Mouse (Mus musculus) forebrain, postnatal 0 days (tissue): ENCODE results near the gene Lpp. TPM values are rescaled to one million over a fixed set of nuclear protein-coding genes. Genes with fewer than 3 reads are reported as not detected.

Experiments used
- ATAC-seq: fragments of 200-750 bp; cut with Nextera tagmentation; 2 replicates; pipeline ENCODE4 v1.8.0; 2017; ENCODE audit warnings: mild to moderate bottlenecking, moderate library complexity
- DNase-seq: peaks from one replicate; pipeline ENCODE4 v3.0.0-alpha.2; 2015
- H3K27ac ChIP-seq: fragments of 300-500 bp; sonication (generic); 2 replicates; pipeline ENCODE4 v1.5.1; 2014; ENCODE audit warnings: low read depth, mild to moderate bottlenecking, antibody characterized with exemption, low read length, moderate library complexity, mixed read lengths
- H3K27me3 ChIP-seq: fragments of 300-500 bp; sonication (generic); 2 replicates; pipeline ENCODE4 v1.6.1; 2014; ENCODE audit warnings: mild to moderate bottlenecking, low read length, mixed read lengths; ENCODE audit not compliant: insufficient read depth
- H3K36me3 ChIP-seq: fragments of 300-500 bp; sonication (generic); 2 replicates; pipeline ENCODE4 v1.6.1; 2014; ENCODE audit warnings: mild to moderate bottlenecking, moderate library complexity; ENCODE audit not compliant: insufficient read depth
- H3K4me1 ChIP-seq: fragments of 300-500 bp; sonication (generic); 2 replicates; pipeline ENCODE4 v1.6.1; 2014; ENCODE audit warnings: antibody characterized with exemption; ENCODE audit not compliant: insufficient read depth
- H3K4me2 ChIP-seq: fragments of 300-500 bp; sonication (generic); 2 replicates; pipeline ENCODE4 v1.6.1; 2014; ENCODE audit warnings: low read depth, mild to moderate bottlenecking, moderate library complexity
- H3K4me3 ChIP-seq: fragments of 300-500 bp; sonication (generic); 2 replicates; pipeline ENCODE4 v1.5.1; 2014; ENCODE audit warnings: low read depth, low read length, mixed read lengths
- H3K9ac ChIP-seq: fragments of 300-500 bp; sonication (generic); 2 replicates; pipeline ENCODE4 v1.6.1; 2014; ENCODE audit warnings: mild to moderate bottlenecking
- H3K9me3 ChIP-seq: fragments of 300-500 bp; sonication (generic); 2 replicates; pipeline ENCODE4 v1.6.1; 2016; ENCODE audit warnings: low read length
- CTCF ChIP-seq: sonication (generic); IDR thresholded peaks from 2 replicates; pipeline ENCODE4 v1.5.1; 2016; ENCODE audit warnings: antibody characterized with exemption, control low read depth, low read depth
- WGBS: fragments of 180-500 bp; shearing (Covaris S2); extraction: QIAGEN DNeasy Blood & Tissue Kit; methylation state at CpG from one replicate; pipeline ENCODE4 v1.1.7; 2014; 5-methylcytosine and 5-hydroxymethylcytosine counted together
- polyA plus RNA-seq: library from polyadenylated mRNA; unstranded; fragments of >200 nt; fragmentation: Nextera tagmentation; extraction: Ambion mirVana; gene quantifications from 2 replicates; pipeline ENCODE4 v1.2.1, GENCODE M21; 2015
- total RNA-seq: library from RNA; depleted of rRNA; stranded (reverse); fragments of >200 nt; gene quantifications from 2 replicates; pipeline ENCODE4 v1.2.3, GENCODE M21; 2014

The Lpp gene
- total and polyA plus RNA-seq, 2 experiments from 2014 or later, result 6.2 to 9.4 TPM

- Histone ChIP-seq H3K9ac (no peak overlapping the region), H3K27me3 (no peaks in the 10 kb centered on the region), H3K9me3 (no peaks in the 10 kb centered on the region), H3K36me3 (no peaks in the 10 kb centered on the region), H3K4me2 (no peak overlapping the region), H3K27ac (no peak overlapping the region), H3K4me3 (no peak overlapping the region), H3K4me1 (no peaks in the 10 kb centered on the region; the same call in 1 of the 2 replicates)
- no peak for TF ChIP-seq CTCF
- DNase-seq, result no peak
- no peak for ATAC-seq
- WGBS, result 82% methylated on average over 12 of the region's 12 CpGs
Measured at GRCm38 (mm10) chr16:24424356-24424977, 31.2 kb downstream of the Lpp start.

GRCm38 (mm10) chr16:24425816-24426215 is 32.5 kb downstream of the Lpp start:
- ATAC-seq (no peak), DNase-seq (no peak)
- no peaks in the 10 kb centered on the region for H3K36me3 ChIP-seq
- no peaks in the 10 kb centered on the region for H3K27me3 ChIP-seq
- H3K9me3 ChIP-seq, result no peaks in the 10 kb centered on the region
- H3K4me1 ChIP-seq, result no peaks in the 10 kb centered on the region; the same call in 1 of the 2 replicates
- no peak overlapping the region for H3K27ac ChIP-seq
- 83% methylated on average over 3 of the region's 3 CpGs for WGBS
- H3K4me2 ChIP-seq, result no peak overlapping the region
- no peak overlapping the region for H3K4me3 ChIP-seq
- TF ChIP-seq CTCF, result no peak
- no peak overlapping the region for H3K9ac ChIP-seq

GRCm38 (mm10) chr16:24427606-24428005 is 34.3 kb downstream of the Lpp start:
- Histone ChIP-seq H3K27me3 (no peaks in the 10 kb centered on the region), H3K4me2 (no peak overlapping the region), H3K9ac (no peak overlapping the region), H3K4me3 (no peak overlapping the region), H3K27ac (no peak overlapping the region), H3K4me1 (no peaks in the 10 kb centered on the region), H3K36me3 (no peaks in the 10 kb centered on the region), H3K9me3 (no peaks in the 10 kb centered on the region)
- no peak for DNase-seq
- WGBS, result 93% methylated on average over 3 of the region's 3 CpGs
- TF ChIP-seq CTCF, result no peak
- ATAC-seq, result no peak

GRCm38 (mm10) chr16:24428055-24428454 is 34.7 kb downstream of the Lpp start:
- H3K27me3 ChIP-seq, result no peaks in the 10 kb centered on the region
- H3K9ac ChIP-seq, result no peak overlapping the region
- no peak overlapping the region for H3K4me3 ChIP-seq
- H3K9me3 ChIP-seq, result no peaks in the 10 kb centered on the region
- ATAC-seq, result no peak
- H3K36me3 ChIP-seq, result no peaks in the 10 kb centered on the region
- H3K4me1 ChIP-seq, result no peaks in the 10 kb centered on the region
- 78% methylated on average over 4 of the region's 4 CpGs for WGBS
- no peak for DNase-seq
- H3K4me2 ChIP-seq, result no peak overlapping the region
- H3K27ac ChIP-seq, result no peak overlapping the region
- TF ChIP-seq CTCF, result no peak

- Histone ChIP-seq H3K27me3 (no peaks in the 10 kb centered on the region), H3K9me3 (no peaks in the 10 kb centered on the region), H3K4me2 (no peak overlapping the region), H3K4me1 (no peaks in the 10 kb centered on the region), H3K4me3 (no peak overlapping the region), H3K9ac (no peak overlapping the region), H3K36me3 (no peaks in the 10 kb centered on the region), H3K27ac (no peak overlapping the region)
- no peak for ATAC-seq
- TF ChIP-seq CTCF, result no peak
- WGBS, result 89% methylated on average over 4 of the region's 4 CpGs
- no peak for DNase-seq
Measured at GRCm38 (mm10) chr16:24428742-24429141, 35.4 kb downstream of the Lpp start.

- peaks cover 4% of the 10 kb centered on the region; the same call in 1 of the 2 replicates for H3K4me1 ChIP-seq
- ATAC-seq (no peak), DNase-seq (no peak)
- H3K4me2 ChIP-seq, result no peak overlapping the region
- WGBS, result 53% methylated on average over 5 of the region's 5 CpGs
- no peaks in the 10 kb centered on the region for H3K36me3 ChIP-seq
- H3K27me3 ChIP-seq, result no peaks in the 10 kb centered on the region
- H3K27ac ChIP-seq, result no peak overlapping the region
- no peak overlapping the region for H3K9ac ChIP-seq
- no peaks in the 10 kb centered on the region for H3K9me3 ChIP-seq
- TF ChIP-seq CTCF, result no peak
- H3K4me3 ChIP-seq, result no peak overlapping the region
Measured at GRCm38 (mm10) chr16:24429691-24430090, 36.4 kb downstream of the Lpp start.

GRCm38 (mm10) chr16:24431808-24432207 is 38.5 kb downstream of the Lpp start:
- no peak for TF ChIP-seq CTCF
- no peak overlapping the region for H3K9ac ChIP-seq

More at GRCm38 (mm10) chr16:24431808-24432207, 38.5 kb downstream of the Lpp start:
- Histone ChIP-seq H3K4me2 (no peak overlapping the region), H3K4me1 (peaks cover 7% of the 10 kb centered on the region), H3K27me3 (no peaks in the 10 kb centered on the region), H3K27ac (no peak overlapping the region), H3K36me3 (no peaks in the 10 kb centered on the region), H3K4me3 (no peak overlapping the region), H3K9me3 (no peaks in the 10 kb centered on the region)
- 97% methylated on average over 1 of the region's 1 CpGs for WGBS
- DNase-seq (no peak), ATAC-seq (no peak)
